Mouse (Mus musculus) B cell, adult 62 days (primary cell): ENCODE results near the gene Coa6. TPM values are rescaled to one million over a fixed set of nuclear protein-coding genes. Genes with fewer than 3 reads are reported as not detected.

ENCODE experiments used
- total RNA-seq: library from RNA; stranded (reverse); gene quantifications from 4 replicates; pipeline ENCODE4 v1.2.4, GENCODE M21; 2023

Gene Coa6
- total RNA-seq: 7.2 to 14.1 TPM (median 10.3 TPM) in 4 replicates

DNA sequence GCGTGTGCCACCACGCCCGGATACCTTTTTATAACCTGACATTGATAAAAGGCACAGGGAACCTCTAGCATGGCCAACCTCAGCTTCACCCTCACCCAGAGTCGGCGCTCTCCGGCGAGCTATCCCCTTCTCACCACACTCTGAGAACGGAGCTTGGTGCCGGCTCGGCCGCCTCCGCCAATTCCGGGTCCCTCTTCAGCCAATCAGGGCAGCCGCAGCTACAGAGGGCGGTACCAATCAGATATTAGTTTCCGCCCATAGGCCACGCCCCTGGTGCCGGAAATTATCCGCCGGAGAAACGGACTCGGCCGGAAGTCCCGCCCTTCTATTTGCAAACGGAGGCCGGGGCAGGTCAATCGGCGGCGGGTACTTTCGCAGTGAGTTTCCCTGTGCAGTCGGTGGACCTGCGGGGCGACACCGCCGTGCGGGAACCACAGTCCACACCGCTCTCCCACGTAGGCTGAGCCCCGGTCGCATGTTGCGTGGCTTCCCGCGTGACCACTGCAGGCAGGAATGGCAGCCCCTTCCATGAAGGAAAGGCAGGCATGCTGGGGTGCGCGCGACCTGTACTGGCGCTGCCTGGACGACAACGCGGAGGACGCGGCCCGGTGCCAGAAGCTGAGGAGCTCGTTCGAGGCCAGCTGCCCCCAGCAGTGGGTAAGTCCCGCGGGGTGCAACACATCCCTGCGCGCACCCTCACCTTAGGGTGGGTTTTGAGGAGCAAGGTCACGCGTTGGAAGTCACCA, at the start of gene Coa6:
Gene Coa6, plus strand, starts transcription at position 342 of the 746 bp plus-strand sequence.

DNA sequence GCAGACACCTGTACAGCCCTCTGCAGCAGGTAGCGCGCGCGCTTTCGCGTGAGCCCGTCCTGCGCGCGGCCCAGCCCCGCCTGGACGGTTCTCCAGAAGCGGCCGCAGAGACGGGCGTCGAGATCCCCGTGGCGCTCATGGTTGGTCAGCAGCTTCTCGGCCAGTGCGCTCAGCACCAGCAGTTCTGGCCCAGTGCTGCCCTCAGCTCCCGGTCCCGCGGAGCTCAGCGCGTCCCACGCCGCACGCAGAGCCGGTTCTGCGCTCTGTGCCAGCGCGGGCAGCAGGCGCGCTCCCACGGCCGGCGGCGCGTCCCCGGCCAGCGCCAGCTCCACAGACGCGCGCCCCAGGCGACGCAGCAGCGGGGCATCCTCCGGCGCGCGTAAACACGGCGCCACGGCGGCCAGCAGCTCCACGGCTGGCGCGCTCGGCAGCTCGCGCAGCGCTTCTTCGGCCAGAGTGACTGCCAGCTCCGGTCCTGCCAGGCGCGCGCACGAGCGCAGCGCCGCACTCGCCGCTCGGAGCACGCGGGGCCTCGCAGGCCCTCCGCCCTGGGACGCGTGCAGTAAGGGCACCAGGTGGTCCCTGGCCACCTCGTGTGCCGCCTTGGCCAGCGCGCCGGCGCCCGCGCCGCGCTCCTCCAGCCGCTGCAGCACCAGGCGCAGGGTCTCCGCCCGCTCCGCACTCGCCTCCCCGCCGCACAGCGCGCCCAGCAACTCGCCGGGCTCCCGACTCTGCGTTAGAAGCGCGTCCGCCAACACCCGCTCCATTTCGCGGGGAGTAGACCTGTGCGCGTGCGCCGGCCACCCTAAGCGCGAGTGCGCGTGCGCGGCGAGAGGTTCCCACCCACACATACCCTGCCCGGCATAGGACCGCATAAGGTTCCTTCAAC, 52.2 kb downstream of the Coa6 start, which contains the start of gene Tarbp1:
Gene Tarbp1, minus strand, starts transcription at position 767 of the 889 bp plus-strand sequence.

Other genes starting within 250 kb of the Coa6 start
- gene Slc35f3, start 124.0 kb upstream of the Coa6 start, total RNA-seq: not detected in 4 replicates
- gene Tarbp1, start 52.5 kb downstream of the Coa6 start, total RNA-seq: 9.4 to 10.3 TPM (median 9.5 TPM) in 4 replicates
- gene Irf2bp2, start 171.5 kb downstream of the Coa6 start, total RNA-seq: 108 to 121 TPM (median 116 TPM) in 4 replicates